Mouse (Mus musculus): Measurements from ENCODE around the gene Mrpl1.

Mrpl1 gene

GRCm38 (mm10) chr5:96309566-96309965 lies 100.3 kb downstream of the Mrpl1 start:
- no peak for DNase-seq (ENCODE audit: low read depth)

- DNase-seq (ENCODE audit: low read depth) = no peak
Observed at GRCm38 (mm10) chr5:96311677-96312076, 102.4 kb downstream of the Mrpl1 start.
